In the genomic region with DNA sequence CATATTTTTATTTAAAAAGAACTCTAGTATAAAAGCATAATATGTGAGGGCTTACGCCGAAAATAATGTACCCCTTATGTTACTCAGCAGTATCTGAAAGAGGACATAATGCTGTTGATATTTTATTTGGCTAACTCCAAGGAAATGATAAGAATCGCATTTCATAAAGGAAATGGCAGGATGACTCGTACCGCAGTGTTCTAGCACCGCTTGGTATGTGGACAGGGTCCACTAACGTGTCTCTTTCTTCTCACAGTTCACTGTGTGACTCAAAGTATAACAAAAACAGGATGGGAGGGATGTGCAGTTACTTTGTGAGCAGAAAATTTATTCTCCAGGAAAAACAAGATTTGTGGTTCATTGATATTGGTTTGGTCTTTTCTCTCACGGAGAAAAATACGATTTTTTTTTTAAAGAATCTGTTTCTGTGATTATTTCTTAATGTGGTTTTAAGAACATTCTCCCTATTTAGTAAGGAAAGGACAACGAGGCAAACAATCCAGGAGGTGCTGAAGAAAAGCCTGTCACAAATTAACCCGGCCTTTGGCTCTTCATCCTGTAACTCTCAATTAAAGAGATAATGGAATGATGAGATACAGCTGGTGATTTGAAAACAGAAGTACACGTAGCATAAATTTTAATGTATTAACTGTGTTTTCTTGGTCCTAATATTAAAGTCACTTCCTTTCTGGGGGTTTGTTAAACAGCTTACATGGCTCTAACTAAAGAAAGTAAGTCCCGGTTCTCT, we compare ENCODE assay signal across 14 mouse cellular contexts.
"Had no signal": no experiment of that assay in that cellular context is flagged by ENCODE, and none has a peak within 500 bp of the region (broad histone marks: within the 10 kb centered on the region; RNA-seq: fewer than 3 reads in every experiment).

No protein-coding gene starts in this region.

- H3K27me3 ChIP-seq: liver, embryonic 12.5 days; midbrain, embryonic 15.5 days; neural tube, embryonic 13.5 days had no signal

- H3K36me3 ChIP-seq: limb, embryonic 10.5 days; liver, embryonic 12.5 days; midbrain, embryonic 10.5 days; midbrain, embryonic 15.5 days; neural tube, embryonic 13.5 days had no signal

- H3K9me3 ChIP-seq: limb, embryonic 10.5 days; liver, embryonic 12.5 days; midbrain, embryonic 10.5 days; midbrain, embryonic 15.5 days; neural tube, embryonic 13.5 days had no signal

- ATAC-seq: liver, embryonic 12.5 days; midbrain, embryonic 15.5 days had no signal

- H3K27ac ChIP-seq: left cerebral cortex, adult 2 months; limb, embryonic 10.5 days; liver, embryonic 12.5 days; midbrain, embryonic 10.5 days; midbrain, embryonic 15.5 days; neural tube, embryonic 13.5 days had no signal

- H3K4me3 ChIP-seq: left cerebral cortex, adult 2 months; limb, embryonic 10.5 days; liver, embryonic 12.5 days; midbrain, embryonic 10.5 days; midbrain, embryonic 15.5 days; neural tube, embryonic 13.5 days had no signal

- DNase-seq: kidney, adult 11 months; kidney, postnatal 14 days; lung, postnatal 14 days; retina, postnatal 1 day; right cerebral cortex, postnatal 4 days; spleen, adult 18-20 months; thymus, adult 2 months; thymus, postnatal 25 days had no signal

- H3K4me1 ChIP-seq: limb, embryonic 10.5 days; liver, embryonic 12.5 days; midbrain, embryonic 10.5 days; midbrain, embryonic 15.5 days; neural tube, embryonic 13.5 days had no signal

- H3K4me2 ChIP-seq: liver, embryonic 12.5 days; midbrain, embryonic 15.5 days; neural tube, embryonic 13.5 days had no signal

- H3K9ac ChIP-seq: liver, embryonic 12.5 days; midbrain, embryonic 15.5 days; neural tube, embryonic 13.5 days had no signal
